Mouse (Mus musculus): ENCODE results near the gene Arl10.

Gene Arl10

DNA sequence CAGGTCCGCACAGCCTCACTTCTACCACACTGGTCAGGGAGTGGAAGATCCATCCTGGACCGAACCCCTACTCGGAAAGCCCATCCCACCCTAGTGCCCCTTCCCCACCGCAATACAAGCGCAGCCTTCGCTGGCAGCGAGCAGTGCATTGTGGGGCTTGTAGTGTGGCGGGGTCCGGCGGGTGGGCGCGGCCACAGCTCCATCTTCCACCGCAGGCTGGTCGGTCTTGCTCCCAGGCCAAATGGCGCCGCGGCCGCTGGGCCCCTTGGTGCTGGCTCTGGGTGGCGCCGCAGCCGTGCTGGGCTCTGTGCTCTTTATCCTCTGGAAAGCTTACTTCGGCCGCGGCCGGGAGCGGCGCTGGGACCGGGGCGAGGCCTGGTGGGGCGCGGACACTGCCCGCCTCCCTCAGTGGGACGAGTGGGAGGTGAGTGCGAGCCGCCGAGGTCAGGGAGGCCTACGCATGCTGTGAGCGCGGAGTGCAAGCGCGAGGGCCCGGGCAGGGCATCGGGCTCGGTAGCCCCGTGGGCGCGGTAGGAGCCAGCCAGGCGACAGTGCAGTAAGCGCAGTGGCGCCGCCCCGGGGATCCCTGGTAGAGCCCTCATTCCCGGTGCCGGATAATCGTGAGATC lies at the start of gene Arl10:
Gene Arl10 (plus strand): TSS at position 162 of the 628 bp plus-strand sequence.
- DNase-seq (ENCODE audit: low spot score in 2 of 2) = peak; percentile 52 to 60

GRCm38 (mm10) chr13:54527140-54527539 lies 47.7 kb upstream of the Arl10 start:
- no peak for DNase-seq (ENCODE audit: low spot score in 2 of 2)

DNA sequence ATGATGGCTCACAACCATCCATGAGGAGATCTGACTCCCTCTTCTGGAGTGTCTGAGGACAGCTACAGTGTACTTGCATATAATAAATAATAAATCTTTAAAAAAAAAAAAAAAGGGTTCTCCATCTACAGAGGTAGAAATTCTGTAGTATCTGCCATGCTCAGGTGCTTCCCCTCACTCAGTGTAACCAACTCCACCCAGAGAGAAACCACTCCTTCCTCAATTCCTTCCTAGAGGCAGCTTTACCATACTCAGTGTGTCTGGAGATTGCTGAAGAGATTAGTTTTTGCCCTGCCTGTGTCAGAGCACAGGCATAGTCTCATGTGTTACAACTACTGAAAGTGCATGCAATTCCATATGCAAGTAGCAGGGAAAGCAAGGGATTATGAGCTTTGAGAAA lies 42.7 kb upstream of the Arl10 start:
- no peak for DNase-seq (ENCODE audit: low spot score in 2 of 2)

DNA sequence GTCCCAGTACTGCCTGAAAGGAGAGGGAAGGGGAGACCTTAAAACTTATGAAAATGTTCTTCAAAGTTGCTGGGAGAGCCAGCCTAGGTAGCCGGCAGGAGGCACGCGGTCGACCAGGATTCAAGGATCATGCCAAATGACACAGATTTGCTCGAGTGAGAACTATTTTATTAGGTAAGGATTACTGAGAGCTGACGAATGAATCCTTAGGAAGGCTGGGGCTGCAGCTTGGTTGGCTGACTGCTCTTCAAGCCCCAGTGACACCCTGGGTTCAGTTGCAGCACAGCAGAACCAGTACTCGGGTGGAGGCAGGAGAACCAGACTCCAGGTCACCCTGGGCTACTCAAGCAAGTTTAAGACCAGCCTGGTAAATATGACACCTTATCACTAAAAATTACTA lies 26.8 kb upstream of the Arl10 start:
- DNase-seq (ENCODE audit: low spot score in 2 of 2) = no peak

- DNase-seq (ENCODE audit: low spot score in 2 of 2) = no peak
These were observed 18.6 kb upstream of the Arl10 start for GRCm38 (mm10) chr13:54556176-54556575.

GRCm38 (mm10) chr13:54556796-54557195 lies 18.0 kb upstream of the Arl10 start:
- no peak for DNase-seq (ENCODE audit: low spot score in 2 of 2)

- no peak for DNase-seq (ENCODE audit: low spot score in 2 of 2)
These were observed 17.2 kb upstream of the Arl10 start for GRCm38 (mm10) chr13:54557652-54558051.

DNA sequence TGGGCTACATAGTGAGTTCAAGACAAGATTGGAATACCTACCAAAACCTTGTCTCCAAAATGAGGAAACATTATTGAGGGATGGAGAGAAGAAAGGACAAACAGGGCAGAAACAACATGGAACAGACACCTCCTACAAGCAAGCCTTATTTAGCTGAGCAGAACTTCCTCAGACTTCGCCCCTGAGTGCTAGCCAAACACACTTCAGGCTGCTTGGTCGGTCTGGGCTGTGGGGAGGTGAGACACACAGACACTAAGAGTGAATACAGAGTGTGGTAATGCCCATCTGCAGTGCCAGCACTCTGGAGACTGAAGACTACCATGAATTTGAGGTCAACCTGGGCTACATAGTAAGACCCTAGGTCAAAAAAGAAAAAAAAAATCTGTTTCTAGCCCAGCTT lies 15.2 kb upstream of the Arl10 start:
- DNase-seq (ENCODE audit: low spot score in 2 of 2) = no peak

DNA sequence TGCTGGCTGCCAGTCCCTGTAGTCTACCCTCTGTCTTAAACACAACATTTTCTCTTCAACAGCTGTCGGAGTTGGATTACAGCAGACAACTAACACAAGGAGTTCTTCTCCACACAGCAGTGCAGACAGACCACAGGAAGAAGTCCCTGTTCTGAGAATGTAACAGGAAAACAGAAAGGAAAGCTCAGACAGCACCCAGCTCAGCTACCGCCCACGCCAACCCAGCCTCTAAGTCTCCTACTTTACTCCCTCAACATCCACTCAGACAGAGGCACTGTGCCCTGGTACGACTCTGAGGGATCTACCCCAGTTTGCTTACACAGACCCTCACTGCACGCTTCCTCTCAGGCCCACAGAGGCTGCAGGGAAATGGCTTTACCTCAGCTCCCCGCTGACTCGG lies 14.2 kb upstream of the Arl10 start:
- no peak for DNase-seq (ENCODE audit: low spot score in 2 of 2)

DNA sequence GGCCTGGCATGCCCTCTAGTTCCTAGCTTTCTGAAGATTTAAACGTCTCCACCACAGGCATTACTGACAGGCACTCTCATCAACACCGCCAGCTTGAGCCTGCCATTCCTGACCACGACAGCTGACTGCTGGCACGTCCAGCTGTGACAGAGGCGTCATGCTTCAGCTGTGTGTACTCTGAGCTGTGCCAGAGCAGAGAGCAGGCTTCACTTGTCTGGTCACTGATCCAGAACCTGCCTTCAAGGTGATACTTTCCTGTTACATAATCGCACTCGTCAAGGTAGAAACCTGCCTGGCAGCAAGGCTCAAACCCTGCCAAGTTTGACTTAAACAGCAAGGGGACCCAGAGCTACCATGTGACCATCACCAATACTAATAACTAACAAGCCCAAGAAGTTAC lies 12.3 kb upstream of the Arl10 start:
- no peak for DNase-seq (ENCODE audit: low spot score in 2 of 2)

- peak; percentile 13 to 14 for DNase-seq (ENCODE audit: low spot score in 2 of 2)
These were observed 10.3 kb upstream of the Arl10 start for GRCm38 (mm10) chr13:54564232-54565200.

GRCm38 (mm10) chr13:54565201-54565581 lies 9.6 kb upstream of the Arl10 start, which contains the start of gene 4833439L19Rik:
Gene 4833439L19Rik, minus strand, starts transcription at chr13:54565435.
- peak; percentile 93 to 94 for DNase-seq (ENCODE audit: low spot score in 2 of 2)

DNA sequence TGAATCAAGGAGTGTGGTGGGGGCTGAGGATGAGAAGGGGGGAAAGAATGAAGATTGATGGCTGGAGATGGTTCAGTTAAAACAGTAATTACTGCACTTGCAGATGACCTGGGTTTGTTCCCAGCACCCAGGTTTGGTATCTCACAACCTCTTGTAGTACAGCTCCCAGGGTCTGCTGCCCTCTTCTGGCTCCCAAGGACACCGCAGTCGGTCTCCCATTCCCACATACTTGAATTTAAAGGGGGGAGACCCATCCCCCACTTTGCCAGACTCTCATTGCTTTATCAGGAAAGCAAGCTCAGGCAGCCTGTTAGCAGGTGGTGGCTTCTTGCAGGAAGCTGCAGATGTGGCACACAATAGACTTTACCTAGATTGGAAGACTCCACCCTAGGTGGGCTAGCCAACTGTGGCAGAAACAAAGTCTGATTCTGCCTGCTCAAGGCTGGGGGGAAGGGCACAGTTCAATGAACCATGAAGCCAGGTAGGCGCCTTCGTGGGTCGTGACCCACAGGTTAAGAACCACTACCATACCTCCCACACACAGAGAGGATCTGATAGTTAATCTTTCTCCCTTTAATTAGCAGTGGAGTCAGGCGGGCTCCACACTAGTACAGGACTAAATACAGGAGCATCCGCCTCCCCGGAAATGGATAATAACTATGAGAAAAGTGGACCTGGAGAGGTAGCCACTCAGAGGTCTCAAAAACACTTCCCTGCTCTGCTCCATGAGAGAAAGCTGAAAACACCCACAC lies 9.0 kb upstream of the Arl10 start:
- peak; percentile 38 to 49 for DNase-seq (ENCODE audit: low spot score in 2 of 2)

DNA sequence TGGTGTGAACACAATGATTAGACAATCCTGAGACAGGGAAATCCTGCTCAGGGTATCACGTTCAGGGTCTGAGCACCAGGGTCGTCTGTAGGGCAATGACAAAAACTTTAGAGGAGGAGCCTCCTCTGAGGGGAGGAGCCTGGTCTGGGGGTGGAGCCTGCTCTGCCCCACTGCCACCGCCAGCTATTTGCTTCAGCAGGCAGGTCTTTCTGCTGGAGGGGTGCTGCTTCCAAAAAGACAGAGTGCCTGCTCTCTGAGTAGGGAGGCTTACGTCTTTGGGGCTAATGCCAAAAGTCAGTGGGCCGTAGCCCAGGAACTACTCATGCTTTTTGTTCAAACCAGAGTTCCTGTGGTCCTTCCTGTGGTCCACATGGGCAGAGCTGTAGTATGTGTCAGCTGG lies 6.4 kb upstream of the Arl10 start:
- no peak for DNase-seq (ENCODE audit: low spot score in 2 of 2)

DNA sequence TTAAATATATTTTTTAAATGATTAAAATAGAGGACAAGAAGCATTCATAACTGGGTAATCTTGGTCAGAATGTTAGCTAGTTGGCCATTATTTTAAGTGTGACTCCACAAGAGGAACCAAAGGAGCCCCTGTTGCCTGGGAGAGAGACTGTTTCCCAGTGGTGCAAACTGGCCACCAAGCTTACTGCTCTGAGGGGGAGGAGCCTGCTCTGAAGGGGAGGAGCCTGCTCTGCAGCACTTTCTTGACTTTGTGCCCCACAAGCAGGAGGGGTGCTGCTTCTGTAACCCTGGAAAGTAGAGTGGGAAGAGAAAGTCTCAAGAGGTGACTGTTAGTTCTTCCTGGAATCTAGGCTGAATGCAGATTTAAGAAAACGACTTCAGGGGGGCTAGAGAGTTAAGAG lies 5.5 kb upstream of the Arl10 start:
- DNase-seq (ENCODE audit: low spot score in 2 of 2) = no peak

DNA sequence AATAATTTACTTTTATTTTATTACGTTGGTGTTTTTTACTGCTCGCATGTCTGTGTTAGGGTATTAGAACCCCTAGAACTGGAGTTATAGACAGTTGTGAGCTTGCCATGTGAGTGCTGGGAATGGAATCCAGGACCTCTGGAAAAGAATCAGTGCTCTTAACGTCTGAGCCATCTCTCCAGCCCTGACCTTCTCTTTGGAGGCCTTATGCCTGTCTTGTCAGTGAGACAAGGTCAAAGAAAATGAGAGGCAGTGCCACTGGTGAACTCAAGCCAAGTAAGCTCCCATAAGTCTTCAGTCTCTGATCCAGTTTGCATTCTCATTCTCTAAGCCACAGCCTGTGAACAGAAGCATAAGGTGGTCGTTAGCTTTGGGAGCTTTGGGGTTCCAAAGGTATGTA lies 4.1 kb upstream of the Arl10 start:
- DNase-seq (ENCODE audit: low spot score in 2 of 2) = no peak

GRCm38 (mm10) chr13:54571637-54572036 lies 3.2 kb upstream of the Arl10 start:
- no peak for DNase-seq (ENCODE audit: low spot score in 2 of 2)

- no peak for DNase-seq (ENCODE audit: low spot score in 2 of 2)
These were observed 2.2 kb upstream of the Arl10 start for GRCm38 (mm10) chr13:54572621-54573020.

DNA sequence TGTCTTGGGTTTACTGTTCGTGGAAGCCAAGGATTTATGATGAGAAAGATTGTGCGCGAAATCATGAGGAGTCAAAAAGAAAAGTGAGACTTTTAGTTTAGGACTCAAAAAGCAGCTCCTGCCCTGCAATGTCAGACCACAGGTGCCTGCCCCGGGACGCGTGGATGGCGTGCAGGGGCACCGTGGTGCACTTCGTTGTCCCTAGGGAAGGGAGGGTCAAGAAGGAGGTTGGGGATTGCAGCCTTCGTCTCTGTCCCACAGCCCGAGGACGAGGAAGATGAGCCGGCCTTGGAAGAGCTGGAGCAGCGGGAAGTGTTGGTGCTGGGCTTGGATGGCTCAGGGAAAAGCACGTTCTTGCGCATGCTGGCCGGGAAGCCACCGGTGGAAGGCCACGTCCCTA lies 674 bp downstream of the Arl10 start:
- DNase-seq (ENCODE audit: low spot score in 2 of 2) = no peak

DNA sequence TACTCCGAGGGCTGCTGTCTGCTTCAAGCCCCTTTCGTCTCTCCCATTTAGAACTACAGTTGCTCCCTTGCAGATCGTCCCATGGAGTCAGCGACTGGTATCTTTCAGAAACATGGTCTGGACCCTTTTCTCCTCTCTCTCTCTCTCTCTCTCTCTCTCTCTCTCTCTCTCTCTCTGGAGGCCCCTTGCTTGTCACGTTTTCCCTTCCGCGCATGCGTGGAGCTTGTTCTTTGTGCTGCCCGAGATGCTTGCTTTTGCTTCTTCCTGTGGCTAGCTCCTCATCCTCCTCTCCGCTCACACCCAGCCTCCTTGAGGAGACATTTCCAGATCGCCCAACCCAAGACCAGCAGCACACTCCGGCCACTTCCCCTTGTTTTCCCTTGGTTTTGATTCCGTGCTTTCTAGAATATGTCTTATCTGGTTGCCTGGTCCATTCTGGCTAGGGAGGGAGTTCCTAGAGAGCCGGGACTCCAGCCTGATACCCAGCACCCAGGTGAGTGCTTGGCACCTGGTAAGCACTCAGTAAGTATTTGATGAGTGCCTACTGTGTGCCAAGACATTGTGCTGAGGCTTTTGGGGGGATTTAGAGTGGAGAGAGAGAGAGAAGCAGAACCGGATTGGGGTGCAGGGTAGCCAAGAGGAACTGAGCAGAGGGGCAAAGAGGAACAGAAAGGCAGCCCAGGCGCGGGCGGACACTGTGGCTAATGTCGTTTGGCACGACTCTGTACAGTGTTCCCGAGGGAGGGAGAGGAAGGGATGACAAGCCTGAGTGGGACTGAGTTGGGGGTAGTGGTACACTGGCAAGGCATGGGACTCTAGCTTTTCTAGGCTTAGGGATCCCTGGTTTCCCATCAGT lies 3.1 kb downstream of the Arl10 start:
- DNase-seq (ENCODE audit: low spot score in 2 of 2) = peak; percentile 57 to 66

GRCm38 (mm10) chr13:54581385-54581784 lies 6.6 kb downstream of the Arl10 start:
- no peak for DNase-seq (ENCODE audit: low spot score in 2 of 2)

Data from spleen, postnatal 36 days (tissue).